Mouse (Mus musculus) MEL (cell line): Measurements from ENCODE around the gene AC109138.7. TPM values are rescaled to one million over a fixed set of nuclear protein-coding genes. Genes with fewer than 3 reads are reported as not detected.
A peak's percentile ranks its signal among the peaks of the same experiment; 100 is the strongest.
"Not testable (repeated sequence)": the region's sequence is repeated elsewhere in the genome, so short reads cannot be mapped to it uniquely, and the experiment has no call there.

ENCODE experiments used
- DNase-seq: peaks from one replicate; pipeline ENCODE4 v3.0.0; 2011; ENCODE audit warnings: low read depth, low spot score
- H3K27ac ChIP-seq: 2 replicates; pipeline ENCODE4 v1.5.1; 2012; ENCODE audit warnings: low read depth, mild to moderate bottlenecking, control low read depth, low read length, moderate library complexity; ENCODE audit not compliant: control insufficient read depth
- H3K27me3 ChIP-seq, 2 experiments: fragments of 150-350 bp in 1 of 2; sonication (generic) in 1 of 2; 2 replicates each; pipeline ENCODE4 v1.6.1; 2012; ENCODE audit warnings: low read length in 2 of 2, mild to moderate bottlenecking in 2 of 2, improper control_type of control experiment in 1 of 2, moderate library complexity in 1 of 2; ENCODE audit not compliant: insufficient read depth in 2 of 2, control insufficient read depth in 1 of 2
- H3K36me3 ChIP-seq, 2 experiments: 2 replicates each; pipeline ENCODE4 v1.6.1; 2012 to 2014; ENCODE audit warnings: low read length in 2 of 2, improper control_type of control experiment in 1 of 2, inconsistent platforms in 1 of 2, mild to moderate bottlenecking in 1 of 2; ENCODE audit not compliant: insufficient read depth in 2 of 2, control insufficient read depth in 1 of 2
- H3K4me1 ChIP-seq, 2 experiments: fragments of 150-350 bp in 1 of 2; sonication (generic) in 1 of 2; 2 replicates each; pipeline ENCODE4 v1.6.1; 2012; ENCODE audit warnings: low read length in 2 of 2, improper control_type of control experiment in 1 of 2, mild to moderate bottlenecking in 1 of 2; ENCODE audit not compliant: insufficient read depth in 2 of 2, control insufficient read depth in 1 of 2
- H3K4me3 ChIP-seq, 2 experiments: fragments of 150-350 bp in 1 of 2; sonication (generic) in 1 of 2; 2 replicates each; pipeline ENCODE4 v1.5.1; 2012; ENCODE audit warnings: low read depth in 2 of 2, low read length in 2 of 2, mild to moderate bottlenecking in 2 of 2, moderate library complexity in 2 of 2, control low read depth in 1 of 2, improper control_type of control experiment in 1 of 2; ENCODE audit not compliant: control insufficient read depth in 1 of 2, insufficient read depth in 1 of 2
- H3K79me2 ChIP-seq: 2 replicates; pipeline ENCODE4 v1.6.1; 2012; ENCODE audit warnings: mild to moderate bottlenecking, low read length, moderate library complexity; ENCODE audit not compliant: control insufficient read depth, poor library complexity, insufficient read depth
- H3K9ac ChIP-seq: 2 replicates; pipeline ENCODE4 v1.6.1; 2012; ENCODE audit warnings: low read depth, mild to moderate bottlenecking, control low read depth, low read length, moderate library complexity; ENCODE audit not compliant: control insufficient read depth, poor library complexity, severe bottlenecking
- H3K9me3 ChIP-seq: fragments of 150-350 bp; sonication (generic); replicated peaks from 2 replicates; pipeline ENCODE4 v1.6.1; 2012; ENCODE audit warnings: mild to moderate bottlenecking, low read length, improper control_type of control experiment, moderate library complexity; ENCODE audit not compliant: insufficient read depth
- CTCF ChIP-seq, 3 experiments: IDR thresholded peaks in 2 of 3; conservative IDR thresholded peaks in 1 of 3; 2 replicates each; pipeline ENCODE4 v1.5.1; 2011 to 2012; ENCODE audit warnings: low read length in 3 of 3, low read depth in 2 of 3, mild to moderate bottlenecking in 2 of 3, improper control_type of control experiment in 1 of 3, inconsistent platforms in 1 of 3, mixed read lengths in 1 of 3, moderate library complexity in 1 of 3; ENCODE audit not compliant: control insufficient read depth in 1 of 3, insufficient read depth in 1 of 3, poor library complexity in 1 of 3, severe bottlenecking in 1 of 3
- E2F4 ChIP-seq: IDR thresholded peaks from 2 replicates; pipeline ENCODE4 v1.6.1; 2011; ENCODE audit warnings: low read depth, low read length, improper control_type of control experiment, borderline replicate concordance
- JUND ChIP-seq: IDR thresholded peaks from 2 replicates; pipeline ENCODE4 v1.6.1; 2011; ENCODE audit warnings: low read depth, mild to moderate bottlenecking, improper control_type of control experiment, low read length
- MAZ ChIP-seq: IDR thresholded peaks from 2 replicates; pipeline ENCODE4 v1.6.1; 2012; ENCODE audit warnings: low read depth, mild to moderate bottlenecking, inconsistent platforms, low read length, improper control_type of control experiment
- MXI1 ChIP-seq: IDR thresholded peaks from 2 replicates; pipeline ENCODE4 v1.6.1; 2011; ENCODE audit warnings: mild to moderate bottlenecking, low read depth, low read length, improper control_type of control experiment
- RAD21 ChIP-seq: IDR thresholded peaks from 2 replicates; pipeline ENCODE4 v1.6.1; 2011; ENCODE audit warnings: mild to moderate bottlenecking, low read depth, low read length, improper control_type of control experiment
- SIN3A ChIP-seq: IDR thresholded peaks from 2 replicates; pipeline ENCODE4 v1.6.1; 2012; ENCODE audit warnings: low read length, improper control_type of control experiment, inconsistent platforms
- SMC3 ChIP-seq: IDR thresholded peaks from 2 replicates; pipeline ENCODE4 v1.6.1; 2011; ENCODE audit warnings: low read depth, low read length, improper control_type of control experiment
- ZKSCAN1 ChIP-seq: IDR thresholded peaks from 2 replicates; pipeline ENCODE4 v1.6.1; 2012; ENCODE audit warnings: low read depth, mild to moderate bottlenecking, inconsistent platforms, low read length, improper control_type of control experiment, moderate library complexity
- ZMIZ1 ChIP-seq: IDR thresholded peaks from 2 replicates; pipeline ENCODE4 v1.6.1; 2012; ENCODE audit warnings: low read depth, mild to moderate bottlenecking, inconsistent platforms, low read length, improper control_type of control experiment, moderate library complexity
- polyA plus RNA-seq, 2 experiments: library from polyadenylated mRNA; stranded (reverse) in 1 of 2; unstranded in 1 of 2; fragments of >175 nt in 1 of 2; fragments of >200 nt in 1 of 2; gene quantifications; 2 replicates each; pipeline versions ENCODE4 v1.2.1 to v1.2.4; 2012; ENCODE audit warnings: low replicate concordance in 2 of 2, low read depth in 1 of 2; ENCODE audit not compliant: insufficient read length in 2 of 2, insufficient read depth in 1 of 2, missing spikeins in 1 of 2
- total RNA-seq: library from RNA; depleted of rRNA; stranded (reverse); fragments of 300-350 nt; gene quantifications from 2 replicates; pipeline ENCODE4 v1.2.3, GENCODE M21; 2012

Gene AC109138.7
- total and polyA plus RNA-seq, 3 experiments, result not detected

DNA sequence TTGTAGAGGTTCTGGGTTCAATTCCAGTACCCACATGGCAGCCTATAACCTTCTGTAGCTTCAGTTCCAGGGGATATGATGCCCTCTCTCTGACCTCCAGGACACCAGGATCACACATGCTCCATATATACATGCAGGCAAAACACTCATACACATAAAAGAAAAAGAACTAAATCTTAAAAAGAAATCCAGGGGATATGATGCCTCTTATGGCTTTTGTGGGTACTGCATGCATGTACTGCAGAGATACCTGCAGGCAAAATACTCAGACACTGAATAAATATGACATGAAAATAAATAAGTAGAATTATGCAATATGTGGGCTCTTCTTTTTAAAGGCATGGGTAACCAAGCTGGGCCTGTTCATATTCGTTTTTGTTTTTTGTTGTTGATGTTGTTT lies 32.9 kb downstream of the AC109138.7 start:
- Histone ChIP-seq H3K79me2 (no peaks in the 10 kb centered on the region), H3K9me3 (no peaks in the 10 kb centered on the region), H3K36me3 (peaks cover 0 to 3% of the 10 kb centered on the region in 2 experiments; a peak in 1 of 4 replicates), H3K9ac (no peak overlapping the region), H3K4me3 (no peak overlapping the region), H3K27me3 (no peaks in the 10 kb centered on the region; a peak in 1 of 4 replicates), H3K4me1 (peaks cover 0 to 3% of the 10 kb centered on the region in 2 experiments; a peak in 2 of 4 replicates), H3K27ac (no peak overlapping the region)
- peak; percentile 62 for DNase-seq
- no peak for TF ChIP-seq E2F4
- peak; percentile 38; the same call in 1 of the 2 replicates for TF ChIP-seq SIN3A
- no peak for TF ChIP-seq JUND
- TF ChIP-seq SMC3, result peak; percentile 28
- peak; percentile 42 for TF ChIP-seq RAD21
- TF ChIP-seq MAZ, result no peak
- peak in 2 of 3 experiments; percentile 52 to 61; a peak in 4 of 6 replicates for TF ChIP-seq CTCF (IDR thresholded peaks at IDR 0.05 in 2 of 3, conservative IDR thresholded peaks at IDR 0.05 in 1 of 3; ENCODE audit: control insufficient read depth in 1 of 3, insufficient read depth in 1 of 3, low read depth in 2 of 3, low read length in 3 of 3, poor library complexity in 1 of 3, severe bottlenecking in 1 of 3)
- TF ChIP-seq, all 39 proteins: peak for 4

DNA sequence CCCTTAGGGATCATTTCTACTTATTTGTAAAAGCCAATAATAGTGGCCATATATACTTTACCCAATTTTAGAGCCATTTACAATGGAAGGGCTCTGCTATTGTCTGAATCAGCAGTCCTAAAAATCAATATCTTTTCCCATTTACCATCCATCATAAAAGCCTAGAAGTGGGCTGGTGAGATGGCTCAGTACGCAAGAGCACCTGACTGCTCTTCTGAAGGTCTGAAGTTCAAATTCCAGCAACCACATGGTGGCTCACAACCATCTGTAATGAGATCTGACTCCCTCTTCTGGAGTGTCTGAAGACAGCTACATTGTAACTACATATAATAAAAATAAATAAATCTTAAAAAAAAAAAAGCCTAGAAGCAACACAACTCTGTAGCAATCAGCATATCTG lies 34.5 kb downstream of the AC109138.7 start:
- not testable (repeated sequence) for DNase-seq, H3K4me1 ChIP-seq

DNA sequence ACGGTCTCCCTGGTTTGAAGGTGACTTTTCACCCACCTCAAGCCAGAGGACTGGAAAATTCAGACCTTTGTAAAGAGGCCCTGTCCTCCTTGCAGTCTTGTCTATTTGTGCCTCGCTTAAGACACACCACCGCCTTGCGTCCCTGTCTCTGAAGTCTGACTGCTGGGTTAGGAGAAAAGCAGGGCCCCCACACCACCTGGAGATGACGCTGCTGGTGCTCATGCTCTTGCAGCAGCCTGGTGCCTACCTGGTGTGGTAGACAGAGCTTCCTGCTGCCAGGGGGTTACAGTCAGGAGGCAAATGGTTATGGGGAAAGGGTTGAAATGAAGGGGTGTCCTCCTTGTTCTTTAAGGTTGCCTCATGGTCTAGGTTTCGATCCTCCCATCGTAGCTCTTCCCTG lies 40.1 kb downstream of the AC109138.7 start:
- DNase-seq, result no peak
- no peak overlapping the region for H3K9ac ChIP-seq
- TF ChIP-seq CTCF (IDR thresholded peaks at IDR 0.05 in 2 of 3, conservative IDR thresholded peaks at IDR 0.05 in 1 of 3; ENCODE audit: control insufficient read depth in 1 of 3, insufficient read depth in 1 of 3, low read depth in 2 of 3, low read length in 3 of 3, poor library complexity in 1 of 3, severe bottlenecking in 1 of 3) (no peak), MXI1 (no peak), E2F4 (no peak), ZKSCAN1 (no peak), ZMIZ1 (no peak)
- no peaks in the 10 kb centered on the region for H3K9me3 ChIP-seq
- H3K36me3 ChIP-seq, result peaks cover 0 to 3% of the 10 kb centered on the region in 2 experiments; a peak in 1 of 4 replicates
- H3K4me1 ChIP-seq, result peaks cover 2 to 4% of the 10 kb centered on the region in 2 experiments; a peak in 3 of 4 replicates
- no peak overlapping the region for H3K27ac ChIP-seq
- no peaks in the 10 kb centered on the region; a peak in 1 of 4 replicates for H3K27me3 ChIP-seq
- peaks cover 3% of the 10 kb centered on the region; the same call in 1 of the 2 replicates for H3K79me2 ChIP-seq
- H3K4me3 ChIP-seq, result no peak overlapping the region

More for the DNA sequence above, 34.5 kb downstream of the AC109138.7 start:
- H3K4me3 ChIP-seq, H3K9me3 ChIP-seq, H3K27ac ChIP-seq: not testable (repeated sequence)
- TF ChIP-seq CTCF (IDR thresholded peaks at IDR 0.05 in 2 of 3, conservative IDR thresholded peaks at IDR 0.05 in 1 of 3; ENCODE audit: control insufficient read depth in 1 of 3, insufficient read depth in 1 of 3, low read depth in 2 of 3, low read length in 3 of 3, poor library complexity in 1 of 3, severe bottlenecking in 1 of 3), result peak in 1 of 3 experiments; percentile 22; a peak in 1 of 6 replicates
- TF ChIP-seq, all 39 proteins: peak for 1; not testable (repeated sequence) for 38
- H3K79me2 ChIP-seq, H3K9ac ChIP-seq, H3K36me3 ChIP-seq, H3K27me3 ChIP-seq: not testable (repeated sequence)
